ENCODE assay signal across 27 mouse cellular contexts in genomic region chr10:17622802-17623201, GRCm38 (mm10).
DNase-seq lines count a peak whose midpoint lies in the region; ATAC-seq and TF ChIP-seq lines count a peak whose summit lies in the region.
"Had no signal": no experiment of that assay in that cellular context is flagged by ENCODE, and none has a peak within 500 bp of the region (broad histone marks: within the 10 kb centered on the region; RNA-seq: fewer than 3 reads in every experiment).

No protein-coding gene starts in this region.

- no peak overlapping the region for H3K4me3 ChIP-seq in G1E (ENCODE audit: low read depth, low read length)
- H3K4me3 ChIP-seq in forebrain, embryonic 12.5 days (replicated peaks): no peak overlapping the region
- no peak overlapping the region for H3K4me3 ChIP-seq in hindbrain, embryonic 12.5 days
- H3K4me3 ChIP-seq: embryonic facial prominence, embryonic 13.5 days; embryonic facial prominence, embryonic 15.5 days; erythroblast, embryonic 14.5 days; forebrain, embryonic 10.5 days; forebrain, embryonic 13.5 days; forebrain, embryonic 15.5 days had no signal

- H3K27ac ChIP-seq in forebrain, embryonic 12.5 days: no peak overlapping the region
- H3K27ac ChIP-seq in hindbrain, embryonic 12.5 days: no peak overlapping the region
- H3K27ac ChIP-seq: embryonic facial prominence, embryonic 13.5 days; embryonic facial prominence, embryonic 15.5 days; forebrain, embryonic 10.5 days; forebrain, embryonic 13.5 days; forebrain, embryonic 15.5 days had no signal

- H3K9me3 ChIP-seq in G1E (replicated peaks): no peaks in the 10 kb centered on the region
- H3K9me3 ChIP-seq in forebrain, embryonic 12.5 days: no peaks in the 10 kb centered on the region
- no peaks in the 10 kb centered on the region for H3K9me3 ChIP-seq in hindbrain, embryonic 12.5 days (replicated peaks)
- H3K9me3 ChIP-seq: embryonic facial prominence, embryonic 13.5 days; embryonic facial prominence, embryonic 15.5 days; forebrain, embryonic 10.5 days; forebrain, embryonic 13.5 days; forebrain, embryonic 15.5 days had no signal

- DNase-seq in 416B (ENCODE audit: low read depth) (peak; percentile 32), ES-CJ7 (ENCODE audit: low read depth, low spot score) (peak; percentile 71), G1E (ENCODE audit: low spot score) (no peak), WW6 (ENCODE audit: low read depth, low spot score) (peak; percentile 38)
- DNase-seq in cerebellum, adult 18-20 months: no peak
- DNase-seq in embryo, embryonic 10.5 days (ENCODE audit: low spot score): no peak
- DNase-seq: adrenal gland, adult 8-10 months; adrenal gland, postnatal 14 days; B cell, adult 2 months; cerebellum, adult 11 months; cerebellum, adult 2 months; cerebellum, adult 9-10 months; cerebellum, postnatal 10 days; cerebellum, postnatal 25 days; embryo, embryonic 11 days; forebrain, postnatal 0 days had no signal

- H3K27me3 ChIP-seq in G1E (ENCODE audit: insufficient read depth, low read length): no peaks in the 10 kb centered on the region
- no peaks in the 10 kb centered on the region for H3K27me3 ChIP-seq in forebrain, embryonic 12.5 days
- no peaks in the 10 kb centered on the region for H3K27me3 ChIP-seq in hindbrain, embryonic 12.5 days
- H3K27me3 ChIP-seq: CH12.LX; embryonic facial prominence, embryonic 13.5 days; embryonic facial prominence, embryonic 15.5 days; forebrain, embryonic 13.5 days; forebrain, embryonic 15.5 days had no signal

- 9% methylated on average over 1 of the region's 1 CpGs for WGBS in forebrain, embryonic 12.5 days
- WGBS in hindbrain, embryonic 12.5 days: 24% methylated on average over 1 of the region's 1 CpGs

- no peak overlapping the region for H3K4me2 ChIP-seq in forebrain, embryonic 12.5 days
- H3K4me2 ChIP-seq in hindbrain, embryonic 12.5 days (replicated peaks): no peak overlapping the region
- H3K4me2 ChIP-seq: embryonic facial prominence, embryonic 13.5 days; embryonic facial prominence, embryonic 15.5 days; forebrain, embryonic 13.5 days; forebrain, embryonic 15.5 days had no signal

- ATAC-seq in G1E (ENCODE audit: extremely low read depth, insufficient number of reproducible peaks, low FRiP score, poor library complexity, severe bottlenecking): 0 out of 2 replicates have a peak, but pooled peaks have one; percentile 8
- ATAC-seq in forebrain, embryonic 12.5 days (ENCODE audit: low FRiP score): no peak
- ATAC-seq in hindbrain, embryonic 12.5 days (ENCODE audit: low FRiP score): no peak
- ATAC-seq: activated CD4-positive, CD25-positive, alpha-beta regulatory T cell, adult 4 months; CD4-positive, CD25-positive, alpha-beta regulatory T cell, adult 4 months; forebrain, embryonic 13.5 days; forebrain, embryonic 15.5 days; forebrain, postnatal 0 days had no signal

- no peaks in the 10 kb centered on the region for H3K36me3 ChIP-seq in G1E (replicated peaks)
- no peaks in the 10 kb centered on the region for H3K36me3 ChIP-seq in forebrain, embryonic 12.5 days (replicated peaks)
- H3K36me3 ChIP-seq in hindbrain, embryonic 12.5 days: no peaks in the 10 kb centered on the region
- H3K36me3 ChIP-seq: embryonic facial prominence, embryonic 13.5 days; embryonic facial prominence, embryonic 15.5 days; forebrain, embryonic 10.5 days; forebrain, embryonic 15.5 days had no signal

- H3K4me1 ChIP-seq in G1E (ENCODE audit: insufficient read depth, low read depth, low read length): peaks cover 10% of the 10 kb centered on the region
- no peaks in the 10 kb centered on the region for H3K4me1 ChIP-seq in forebrain, embryonic 12.5 days
- no peaks in the 10 kb centered on the region for H3K4me1 ChIP-seq in hindbrain, embryonic 12.5 days
- H3K4me1 ChIP-seq: embryonic facial prominence, embryonic 13.5 days; embryonic facial prominence, embryonic 15.5 days; forebrain, embryonic 13.5 days; forebrain, embryonic 15.5 days had no signal

- no peak for TF ChIP-seq CTCF in G1E (IDR thresholded peaks at IDR 0.05; ENCODE audit: low read depth, low read length)

- H3K9ac ChIP-seq in forebrain, embryonic 12.5 days: no peak overlapping the region
- no peak overlapping the region for H3K9ac ChIP-seq in hindbrain, embryonic 12.5 days
- H3K9ac ChIP-seq: embryonic facial prominence, embryonic 13.5 days; embryonic facial prominence, embryonic 15.5 days; forebrain, embryonic 13.5 days; forebrain, embryonic 15.5 days; forebrain, postnatal 0 days had no signal

Comparison
In these comparisons a context has a peak if more than half of its experiments do, and no peak if none do; other contexts are left out.
1. DNase-seq: peak in 416B (single experiment), ES-CJ7 (single experiment) and WW6 (single experiment); none in G1E (single experiment), cerebellum, adult 18-20 months (0 of 2) and embryo, embryonic 10.5 days (single experiment).